Comparison of ENCODE assay signal across 15 mouse cellular contexts in genomic region chr17:29954316-29954715, GRCm38 (mm10).
"Had no signal": no experiment of that assay in that cellular context is flagged by ENCODE, and none has a peak within 500 bp of the region (broad histone marks: within the 10 kb centered on the region; RNA-seq: fewer than 3 reads in every experiment).

No protein-coding gene starts in this region.

- DNase-seq: kidney, adult 8-10 months; layer of hippocampus, adult 9-11 months; layer of hippocampus, postnatal 36 days; lung, postnatal 14 days; retina, postnatal 1 day; right cerebral cortex, postnatal 4 days; spleen, adult 18-20 months; thymus, adult 2 months; thymus, postnatal 25 days had no signal

- H3K4me3 ChIP-seq: limb, embryonic 15.5 days; liver, embryonic 12.5 days; midbrain, embryonic 12.5 days; neural tube, embryonic 13.5 days had no signal

- H3K4me1 ChIP-seq: liver, embryonic 12.5 days had no signal

- H3K9ac ChIP-seq: limb, embryonic 15.5 days; liver, embryonic 12.5 days; midbrain, embryonic 12.5 days; neural tube, embryonic 13.5 days had no signal

- ATAC-seq: liver, embryonic 12.5 days; midbrain, embryonic 16.5 days had no signal

- H3K27ac ChIP-seq: kidney, postnatal 0 days; limb, embryonic 15.5 days; liver, embryonic 12.5 days; midbrain, embryonic 12.5 days; neural tube, embryonic 13.5 days had no signal

- H3K27me3 ChIP-seq: limb, embryonic 15.5 days; liver, embryonic 12.5 days; midbrain, embryonic 12.5 days; neural tube, embryonic 13.5 days had no signal

- H3K9me3 ChIP-seq: limb, embryonic 15.5 days had no signal

- H3K4me2 ChIP-seq: limb, embryonic 15.5 days; liver, embryonic 12.5 days; midbrain, embryonic 12.5 days; neural tube, embryonic 13.5 days had no signal

- H3K36me3 ChIP-seq: limb, embryonic 15.5 days; liver, embryonic 12.5 days; midbrain, embryonic 12.5 days; neural tube, embryonic 13.5 days had no signal
